Mouse (Mus musculus) MEL (cell line): ENCODE measurements around the gene Olfr510.

ENCODE experiments used
- CHD1 ChIP-seq: IDR thresholded peaks from 2 replicates; pipeline ENCODE4 v1.6.1; 2012; ENCODE audit warnings: low read depth, mild to moderate bottlenecking, inconsistent platforms, low read length, improper control_type of control experiment
- CTCF ChIP-seq, 3 experiments: IDR thresholded peaks in 2 of 3; conservative IDR thresholded peaks in 1 of 3; 2 replicates each; pipeline ENCODE4 v1.5.1; 2011 to 2012; ENCODE audit warnings: low read length in 3 of 3, low read depth in 2 of 3, mild to moderate bottlenecking in 2 of 3, improper control_type of control experiment in 1 of 3, inconsistent platforms in 1 of 3, mixed read lengths in 1 of 3, moderate library complexity in 1 of 3; ENCODE audit not compliant: control insufficient read depth in 1 of 3, insufficient read depth in 1 of 3, poor library complexity in 1 of 3, severe bottlenecking in 1 of 3
- E2F4 ChIP-seq: IDR thresholded peaks from 2 replicates; pipeline ENCODE4 v1.6.1; 2011; ENCODE audit warnings: low read depth, low read length, improper control_type of control experiment, borderline replicate concordance
- EP300 ChIP-seq, 2 experiments: IDR thresholded peaks; 2 replicates each; pipeline ENCODE4 v1.6.1; 2011; ENCODE audit warnings: improper control_type of control experiment in 2 of 2, low read length in 2 of 2, low read depth in 1 of 2, mild to moderate bottlenecking in 1 of 2
- GATA1 ChIP-seq: IDR thresholded peaks from 2 replicates; pipeline ENCODE4 v1.6.1; 2011; ENCODE audit warnings: low read depth, low read length, improper control_type of control experiment
- MAX ChIP-seq: IDR thresholded peaks from 2 replicates; pipeline ENCODE4 v1.6.1; 2011; ENCODE audit warnings: low read length, improper control_type of control experiment
- MAZ ChIP-seq: IDR thresholded peaks from 2 replicates; pipeline ENCODE4 v1.6.1; 2012; ENCODE audit warnings: low read depth, mild to moderate bottlenecking, inconsistent platforms, low read length, improper control_type of control experiment
- MXI1 ChIP-seq: IDR thresholded peaks from 2 replicates; pipeline ENCODE4 v1.6.1; 2011; ENCODE audit warnings: mild to moderate bottlenecking, low read depth, low read length, improper control_type of control experiment
- MYB ChIP-seq: IDR thresholded peaks from 2 replicates; pipeline ENCODE4 v1.6.1; 2011; ENCODE audit warnings: mild to moderate bottlenecking, low read depth, low read length, improper control_type of control experiment
- POLR2A ChIP-seq, 2 experiments: IDR thresholded peaks; 2 replicates each; pipeline ENCODE4 v1.6.1; 2011 to 2012; ENCODE audit warnings: low read length in 2 of 2, mild to moderate bottlenecking in 2 of 2, control low read depth in 1 of 2, improper control_type of control experiment in 1 of 2, low read depth in 1 of 2, moderate library complexity in 1 of 2; ENCODE audit not compliant: control insufficient read depth in 1 of 2, insufficient read depth in 1 of 2, poor library complexity in 1 of 2
- SMC3 ChIP-seq: IDR thresholded peaks from 2 replicates; pipeline ENCODE4 v1.6.1; 2011; ENCODE audit warnings: low read depth, low read length, improper control_type of control experiment
- ZMIZ1 ChIP-seq: IDR thresholded peaks from 2 replicates; pipeline ENCODE4 v1.6.1; 2012; ENCODE audit warnings: low read depth, mild to moderate bottlenecking, inconsistent platforms, low read length, improper control_type of control experiment, moderate library complexity

- TF ChIP-seq POLR2A (IDR thresholded peaks at IDR 0.05; ENCODE audit: control insufficient read depth in 1 of 2, insufficient read depth in 1 of 2, low read depth in 1 of 2, low read length in 2 of 2, poor library complexity in 1 of 2) (no peak), CTCF (IDR thresholded peaks at IDR 0.05 in 2 of 3, conservative IDR thresholded peaks at IDR 0.05 in 1 of 3; ENCODE audit: control insufficient read depth in 1 of 3, insufficient read depth in 1 of 3, low read depth in 2 of 3, low read length in 3 of 3, poor library complexity in 1 of 3, severe bottlenecking in 1 of 3) (no peak), MAX (no peak), GATA1 (no peak), CHD1 (no peak), ZMIZ1 (no peak), SMC3 (no peak), MXI1 (no peak), E2F4 (no peak), MAZ (no peak), EP300 (IDR thresholded peaks at IDR 0.05; ENCODE audit: low read depth in 1 of 2, low read length in 2 of 2) (no peak), MYB (no peak)
Measured at GRCm38 (mm10) chr7:108713020-108713419, 46.8 kb downstream of the Olfr510 start, which contains the start of gene Olfr512.
